Mouse (Mus musculus) heart, embryonic 13.5 days (tissue): ENCODE measurements at regions not wholly inside any gene's neighbourhood (a gene's known extent, or its start where the extent isn't known, plus 50 kb on each side); places are given as distances from the start of the nearest gene placed in this dataset.

Experiments used
- ATAC-seq: fragments of 200-750 bp; cut with Nextera tagmentation; 2 replicates; pipeline ENCODE4 v1.8.0; 2017; ENCODE audit warnings: moderate TSS enrichment; ENCODE audit not compliant: insufficient number of reproducible peaks, low FRiP score, low TSS enrichment; ENCODE audit errors: extremely low read depth
- H3K27ac ChIP-seq: fragments of 300-500 bp; sonication (generic); replicated peaks from 2 replicates; pipeline ENCODE4 v1.5.1; 2015; ENCODE audit warnings: moderate library complexity, mild to moderate bottlenecking, inconsistent platforms
- H3K27me3 ChIP-seq: fragments of 300-500 bp; sonication (generic); replicated peaks from 2 replicates; pipeline ENCODE4 v1.6.1; 2015; ENCODE audit warnings: mild to moderate bottlenecking, inconsistent platforms
- H3K36me3 ChIP-seq: fragments of 300-500 bp; sonication (generic); 2 replicates; pipeline ENCODE4 v1.6.1; 2015; ENCODE audit warnings: mild to moderate bottlenecking, inconsistent platforms
- H3K4me1 ChIP-seq: fragments of 300-500 bp; sonication (generic); 2 replicates; pipeline ENCODE4 v1.6.1; 2015; ENCODE audit warnings: inconsistent platforms
- H3K4me2 ChIP-seq: fragments of 300-500 bp; sonication (generic); 2 replicates; pipeline ENCODE4 v1.6.1; 2015; ENCODE audit warnings: inconsistent platforms, mild to moderate bottlenecking, moderate library complexity
- H3K4me3 ChIP-seq: fragments of 300-500 bp; sonication (generic); 2 replicates; pipeline ENCODE4 v1.5.1; 2015; ENCODE audit warnings: moderate library complexity, mild to moderate bottlenecking, inconsistent platforms
- H3K9ac ChIP-seq: fragments of 300-500 bp; sonication (generic); 2 replicates; pipeline ENCODE4 v1.6.1; 2015; ENCODE audit warnings: inconsistent platforms, mild to moderate bottlenecking, moderate library complexity
- H3K9me3 ChIP-seq: fragments of 300-500 bp; sonication (generic); 2 replicates; pipeline ENCODE4 v1.6.1; 2016; ENCODE audit warnings: inconsistent platforms
- WGBS: fragments of 180-500 bp; shearing (Covaris S2); methylation state at CpG from one replicate; pipeline ENCODE4 v1.1.7; 2015; ENCODE audit warnings: mixed read lengths; 5-methylcytosine and 5-hydroxymethylcytosine counted together

GRCm38 (mm10) chr10:125039290-125039689 lies 350.0 kb downstream of the Slc16a7 start:
- Histone ChIP-seq H3K4me3 (no peak overlapping the region), H3K4me2 (no peak overlapping the region), H3K27ac (no peak overlapping the region), H3K4me1 (no peaks in the 10 kb centered on the region), H3K9ac (no peak overlapping the region), H3K36me3 (no peaks in the 10 kb centered on the region), H3K27me3 (no peaks in the 10 kb centered on the region), H3K9me3 (no peaks in the 10 kb centered on the region)
- ATAC-seq: no peak
- 75% methylated on average over 3 of the region's 3 CpGs for WGBS

- no peak overlapping the region for H3K4me3 ChIP-seq
- no peaks in the 10 kb centered on the region for H3K27me3 ChIP-seq
- no peak overlapping the region for H3K4me2 ChIP-seq
- no peaks in the 10 kb centered on the region for H3K4me1 ChIP-seq
- WGBS: 79% methylated on average over 7 of the region's 7 CpGs
- H3K36me3 ChIP-seq: no peaks in the 10 kb centered on the region
- H3K27ac ChIP-seq: no peak overlapping the region
- no peak for ATAC-seq
- no peak overlapping the region for H3K9ac ChIP-seq
- no peaks in the 10 kb centered on the region for H3K9me3 ChIP-seq
Observed at GRCm38 (mm10) chr10:125035631-125036030, 353.6 kb downstream of the Slc16a7 start.

- WGBS: 67% methylated on average over 5 of the region's 5 CpGs
Observed at GRCm38 (mm10) chr10:125028347-125028746, 360.9 kb downstream of the Slc16a7 start.

GRCm38 (mm10) chr10:125026851-125027250 lies 362.4 kb downstream of the Slc16a7 start:
- no peaks in the 10 kb centered on the region for H3K36me3 ChIP-seq
- no peak overlapping the region for H3K27ac ChIP-seq
- no peak overlapping the region for H3K9ac ChIP-seq
- no peaks in the 10 kb centered on the region for H3K27me3 ChIP-seq
- no peak for ATAC-seq
- H3K4me3 ChIP-seq: no peak overlapping the region
- H3K4me2 ChIP-seq: no peak overlapping the region
- no peaks in the 10 kb centered on the region for H3K4me1 ChIP-seq
- H3K9me3 ChIP-seq: no peaks in the 10 kb centered on the region
- WGBS: 53% methylated on average over 2 of the region's 2 CpGs

More at GRCm38 (mm10) chr10:125028347-125028746, 360.9 kb downstream of the Slc16a7 start:
- Histone ChIP-seq H3K27me3 (no peaks in the 10 kb centered on the region), H3K4me2 (no peak overlapping the region), H3K27ac (no peak overlapping the region), H3K4me1 (no peaks in the 10 kb centered on the region), H3K4me3 (no peak overlapping the region), H3K9me3 (no peaks in the 10 kb centered on the region), H3K9ac (no peak overlapping the region), H3K36me3 (no peaks in the 10 kb centered on the region)
- no peak for ATAC-seq
